Mouse (Mus musculus) CH12.LX (cell line): ENCODE measurements around the gene Fbxo42. TPM values are rescaled to one million over a fixed set of nuclear protein-coding genes. Genes with fewer than 3 reads are reported as not detected.
A peak's percentile ranks its signal among the peaks of the same experiment; 100 is the strongest.

Experiments
- DNase-seq: peaks from one replicate; pipeline ENCODE4 v3.0.0-alpha.2; 2013; ENCODE audit errors: extremely low read depth
- H3K27ac ChIP-seq: 2 replicates; pipeline ENCODE4 v1.5.1; 2012; ENCODE audit warnings: low read depth, mild to moderate bottlenecking, control low read depth, moderate library complexity; ENCODE audit not compliant: insufficient read depth
- H3K27me3 ChIP-seq: replicated peaks from 2 replicates; pipeline ENCODE3; 2012; ENCODE audit warnings: inconsistent platforms
- H3K36me3 ChIP-seq, 2 experiments: replicated peaks in 1 of 2; 2 replicates each; pipeline versions ENCODE3 to v1.6.1; 2012; ENCODE audit warnings: inconsistent platforms in 1 of 2, low read length in 1 of 2, mild to moderate bottlenecking in 1 of 2, mixed read lengths in 1 of 2, moderate library complexity in 1 of 2; ENCODE audit not compliant: control insufficient read depth in 1 of 2, insufficient read depth in 1 of 2
- H3K4me1 ChIP-seq, 2 experiments: 2 replicates each; pipeline ENCODE4 v1.6.1; 2012; ENCODE audit warnings: inconsistent platforms in 1 of 2, moderate library complexity in 1 of 2; ENCODE audit not compliant: insufficient read depth in 2 of 2, control insufficient read depth in 1 of 2
- H3K4me2 ChIP-seq: 2 replicates; pipeline ENCODE4 v1.6.1; 2012; ENCODE audit warnings: low read depth, mild to moderate bottlenecking, control low read depth; ENCODE audit not compliant: poor library complexity, insufficient read depth, severe bottlenecking
- H3K4me3 ChIP-seq, 3 experiments: fragments of 150-350 bp in 1 of 3; sonication (generic) in 1 of 3; replicated peaks in 1 of 3; 2 replicates each; pipeline versions ENCODE3 to v1.5.1; 2011 to 2012; ENCODE audit warnings: low read depth in 2 of 3, low read length in 2 of 3, mild to moderate bottlenecking in 2 of 3, moderate library complexity in 2 of 3, control low read depth in 1 of 3, improper control_type of control experiment in 1 of 3, inconsistent platforms in 1 of 3, mixed read lengths in 1 of 3; ENCODE audit not compliant: poor library complexity in 1 of 3
- H3K79me2 ChIP-seq: replicated peaks from 2 replicates; pipeline ENCODE4 v1.6.1; 2012; ENCODE audit warnings: mild to moderate bottlenecking, moderate library complexity; ENCODE audit not compliant: control insufficient read depth, poor library complexity, insufficient read depth, severe bottlenecking; ENCODE audit errors: extremely low read depth
- H3K9ac ChIP-seq: 2 replicates; pipeline ENCODE4 v1.6.1; 2012; ENCODE audit warnings: low read depth, mild to moderate bottlenecking, control low read depth, moderate library complexity; ENCODE audit not compliant: insufficient read depth
- H3K9me3 ChIP-seq: replicated peaks from 2 replicates; pipeline ENCODE3; 2012; ENCODE audit warnings: low read length, inconsistent platforms, mixed read lengths
- BHLHE40 ChIP-seq: IDR thresholded peaks from 2 replicates; pipeline ENCODE4 v1.6.1; 2011; ENCODE audit warnings: mild to moderate bottlenecking, low read depth, low read length, improper control_type of control experiment
- CHD1 ChIP-seq: IDR thresholded peaks from 2 replicates; pipeline ENCODE4 v1.6.1; 2012; ENCODE audit warnings: low read depth, low read length, improper control_type of control experiment, inconsistent platforms
- CHD2 ChIP-seq: IDR thresholded peaks from 2 replicates; pipeline ENCODE4 v1.6.1; 2011; ENCODE audit warnings: low read length, improper control_type of control experiment
- CTCF ChIP-seq, 2 experiments: IDR thresholded peaks in 1 of 2; conservative IDR thresholded peaks in 1 of 2; 2 replicates each; pipeline ENCODE4 v1.5.1; 2011 to 2012; ENCODE audit warnings: low read depth in 2 of 2, low read length in 2 of 2, improper control_type of control experiment in 1 of 2, inconsistent platforms in 1 of 2, mild to moderate bottlenecking in 1 of 2, moderate library complexity in 1 of 2
- ELF1 ChIP-seq: IDR thresholded peaks from 2 replicates; pipeline ENCODE4 v1.6.1; 2014; ENCODE audit warnings: low read depth, mild to moderate bottlenecking, inconsistent platforms, low read length, improper control_type of control experiment
- HCFC1 ChIP-seq: IDR thresholded peaks from 2 replicates; pipeline ENCODE4 v1.6.1; 2012; ENCODE audit warnings: low read depth, mild to moderate bottlenecking, inconsistent platforms, low read length, improper control_type of control experiment
- JUN ChIP-seq: IDR thresholded peaks from 2 replicates; pipeline ENCODE4 v1.6.1; 2011; ENCODE audit warnings: low read depth, mild to moderate bottlenecking, low read length, improper control_type of control experiment, moderate library complexity; ENCODE audit not compliant: insufficient read depth
- KAT2A ChIP-seq: IDR thresholded peaks from 2 replicates; pipeline ENCODE4 v1.6.1; 2012; ENCODE audit warnings: low read length, improper control_type of control experiment, inconsistent platforms; ENCODE audit not compliant: insufficient replicate concordance
- MAX ChIP-seq: IDR thresholded peaks from 2 replicates; pipeline ENCODE4 v1.6.1; 2011; ENCODE audit warnings: low read length, improper control_type of control experiment
- MAZ ChIP-seq: IDR thresholded peaks from 2 replicates; pipeline ENCODE4 v1.6.1; 2012; ENCODE audit warnings: low read depth, mild to moderate bottlenecking, inconsistent platforms, low read length, improper control_type of control experiment, moderate library complexity
- MXI1 ChIP-seq: IDR thresholded peaks from 2 replicates; pipeline ENCODE4 v1.6.1; 2011; ENCODE audit warnings: mild to moderate bottlenecking, low read depth, low read length, improper control_type of control experiment
- MYC ChIP-seq: IDR thresholded peaks from 2 replicates; pipeline ENCODE4 v1.6.1; 2011; ENCODE audit warnings: low read depth, mild to moderate bottlenecking, improper control_type of control experiment, low read length
- NELFE ChIP-seq: IDR thresholded peaks from 2 replicates; pipeline ENCODE4 v1.6.1; 2011; ENCODE audit warnings: low read depth, low read length, improper control_type of control experiment
- NRF1 ChIP-seq: IDR thresholded peaks from 2 replicates; pipeline ENCODE4 v1.6.1; 2014; ENCODE audit warnings: low read depth, mild to moderate bottlenecking, inconsistent platforms, low read length, improper control_type of control experiment, moderate library complexity
- POLR2A ChIP-seq: IDR thresholded peaks from 2 replicates; pipeline ENCODE4 v1.6.1; 2011; ENCODE audit warnings: low read depth, mild to moderate bottlenecking, improper control_type of control experiment, low read length
- RAD21 ChIP-seq: IDR thresholded peaks from 2 replicates; pipeline ENCODE4 v1.6.1; 2011; ENCODE audit warnings: low read depth, mild to moderate bottlenecking, low read length, improper control_type of control experiment, moderate library complexity
- RCOR1 ChIP-seq: conservative IDR thresholded peaks from 2 replicates; pipeline ENCODE4 v1.6.1; 2012; ENCODE audit warnings: low read depth, mild to moderate bottlenecking, inconsistent platforms, low read length, improper control_type of control experiment
- SIN3A ChIP-seq: IDR thresholded peaks from 2 replicates; pipeline ENCODE4 v1.6.1; 2012; ENCODE audit warnings: low read length, improper control_type of control experiment, inconsistent platforms
- SMC3 ChIP-seq: IDR thresholded peaks from 2 replicates; pipeline ENCODE4 v1.6.1; 2011; ENCODE audit warnings: low read depth, low read length, improper control_type of control experiment
- UBTF ChIP-seq: IDR thresholded peaks from 2 replicates; pipeline ENCODE4 v1.6.1; 2012; ENCODE audit warnings: low read depth, mild to moderate bottlenecking, inconsistent platforms, low read length, improper control_type of control experiment, moderate library complexity
- USF2 ChIP-seq: conservative IDR thresholded peaks from 2 replicates; pipeline ENCODE4 v1.6.1; 2011; ENCODE audit warnings: low read depth, low read length, improper control_type of control experiment
- ZKSCAN1 ChIP-seq: IDR thresholded peaks from 2 replicates; pipeline ENCODE4 v1.6.1; 2012; ENCODE audit warnings: low read depth, inconsistent platforms, low read length, improper control_type of control experiment, borderline replicate concordance
- dilution Hi-C: fragments of 300-500 bp; cut with MboI; formaldehyde crosslinking; loops from 2 replicates; pipeline ENCODE4 v1.14.3; 2020; ENCODE audit warnings: low sequenced_read_pairs; ENCODE audit not compliant: extremely low pct_unique_long_range_greater_than_20kb, extremely low pct_ligation_motif_present
- in situ Hi-C: fragments of 300-500 bp; cut with MboI; formaldehyde crosslinking; loops from 3 replicates; pipeline ENCODE4 v1.14.3; 2019; ENCODE audit warnings: low sequenced_read_pairs, low pct_ligation_motif_present, low pct_unique_long_range_greater_than_20kb, mixed read lengths
- polyA plus RNA-seq: library from polyadenylated mRNA; unstranded; fragments of >175 nt; gene quantifications from 2 replicates; pipeline ENCODE4 v1.2.1, GENCODE M21; 2012; ENCODE audit warnings: low read depth; ENCODE audit not compliant: insufficient read length
- total RNA-seq, 2 experiments: library from RNA; depleted of rRNA; stranded (reverse); fragments of 300-350 nt in 1 of 2; fragments of >200 nt in 1 of 2; gene quantifications; 2 replicates each; pipeline ENCODE4 v1.2.3; 2012 to 2014

Fbxo42 gene
- total and polyA plus RNA-seq, 3 experiments, result 9.8 to 16.5 (median 14.4) TPM

- dilution Hi-C loops, result no loop called here
- peak overlapping the region; percentile 61; the same call in 1 of the 2 replicates for H3K9ac ChIP-seq
- peaks cover 5 to 28% of the 10 kb centered on the region in 2 experiments; a peak in 3 of 4 replicates for H3K4me1 ChIP-seq
- peak overlapping the region; percentile 90 for H3K4me2 ChIP-seq
- H3K27ac ChIP-seq, result no peak overlapping the region
- peak; percentile 80 for DNase-seq
- H3K36me3 ChIP-seq, result peaks cover 4 to 26% of the 10 kb centered on the region in 2 experiments
- no peaks in the 10 kb centered on the region for H3K27me3 ChIP-seq
- H3K4me3 ChIP-seq, result peak overlapping the region; percentile 59 to 85 (median 72)
- in situ Hi-C loops, result loop anchor here (10.0 kb wide), 1 partner anchor 70 kb away; the partner anchor contains the start of gene Fbxo42
- 0 out of 2 replicates have a peak, but pooled peaks have one; percentile 49 for TF ChIP-seq MAZ
- TF ChIP-seq POLR2A, result peak; percentile 30; the same call in 1 of the 2 replicates
- no peak for TF ChIP-seq USF2
- peak; percentile 60 to 87; a peak in 3 of 4 replicates for TF ChIP-seq CTCF (conservative IDR thresholded peaks at IDR 0.05 in 1 of 2, IDR thresholded peaks at IDR 0.05 in 1 of 2; ENCODE audit: low read depth in 2 of 2, low read length in 2 of 2)
- TF ChIP-seq KAT2A, result no peak
- TF ChIP-seq MYC, result peak; percentile 85
- TF ChIP-seq NRF1, result peak; percentile 39
- TF ChIP-seq JUN, result no peak
- no peak for TF ChIP-seq RCOR1
- peak; percentile 53 for TF ChIP-seq RAD21
- TF ChIP-seq SMC3, result peak; percentile 85
- peak; percentile 91; the same call in 1 of the 2 replicates for TF ChIP-seq SIN3A
- TF ChIP-seq BHLHE40, result peak; percentile 50
- TF ChIP-seq ZKSCAN1, result no peak
- TF ChIP-seq CHD2, result no peak
- peak; percentile 26; the same call in 1 of the 2 replicates for TF ChIP-seq ELF1
- TF ChIP-seq CHD1, result no peak
- TF ChIP-seq MXI1, result peak; percentile 99
- TF ChIP-seq MAX, result peak; percentile 86
- no peak for TF ChIP-seq HCFC1
- TF ChIP-seq UBTF, result no peak
- no peak for TF ChIP-seq NELFE
- no peaks in the 10 kb centered on the region for H3K79me2 ChIP-seq
- no peaks in the 10 kb centered on the region for H3K9me3 ChIP-seq
These were observed 66.7 kb downstream of the Fbxo42 start for GRCm38 (mm10) chr4:141214337-141214851.
